Mouse (Mus musculus): Measurements from ENCODE around the gene Pigm. TPM values are rescaled to one million over a fixed set of nuclear protein-coding genes. Genes with fewer than 3 reads are reported as not detected.

The Pigm gene
- polyA plus RNA-seq, 1 experiment, result 8.2 TPM

- no peak overlapping the region for H3K4me3 ChIP-seq (replicated peaks; ENCODE audit: extremely low read depth, low read depth, low read length)
- TF ChIP-seq POLR2A (IDR thresholded peaks at IDR 0.05; ENCODE audit: borderline replicate concordance, extremely low read depth, low read depth, low read length), result no peak
- no peak for TF ChIP-seq CTCF (IDR thresholded peaks at IDR 0.05; ENCODE audit: insufficient read depth, low read length)
- no peaks in the 10 kb centered on the region for H3K4me1 ChIP-seq (ENCODE audit: control insufficient read depth, insufficient read depth, low read length)
- DNase-seq, result no peak
- 78% methylated on average over 6 of the region's 6 CpGs for WGBS
These were observed 43.8 kb downstream of the Pigm start for GRCm38 (mm10) chr1:172420181-172420580.

GRCm38 (mm10) chr1:172423393-172423792, 47.0 kb downstream of the Pigm start:
- H3K4me3 ChIP-seq (replicated peaks; ENCODE audit: extremely low read depth, low read depth, low read length), result no peak overlapping the region
- H3K4me1 ChIP-seq (ENCODE audit: control insufficient read depth, insufficient read depth, low read length), result no peaks in the 10 kb centered on the region
- TF ChIP-seq CTCF (IDR thresholded peaks at IDR 0.05; ENCODE audit: insufficient read depth, low read length) (no peak), POLR2A (IDR thresholded peaks at IDR 0.05; ENCODE audit: borderline replicate concordance, extremely low read depth, low read depth, low read length) (no peak)
- DNase-seq, result no peak
- 27% methylated on average over 1 of the region's 1 CpGs for WGBS

DNA sequence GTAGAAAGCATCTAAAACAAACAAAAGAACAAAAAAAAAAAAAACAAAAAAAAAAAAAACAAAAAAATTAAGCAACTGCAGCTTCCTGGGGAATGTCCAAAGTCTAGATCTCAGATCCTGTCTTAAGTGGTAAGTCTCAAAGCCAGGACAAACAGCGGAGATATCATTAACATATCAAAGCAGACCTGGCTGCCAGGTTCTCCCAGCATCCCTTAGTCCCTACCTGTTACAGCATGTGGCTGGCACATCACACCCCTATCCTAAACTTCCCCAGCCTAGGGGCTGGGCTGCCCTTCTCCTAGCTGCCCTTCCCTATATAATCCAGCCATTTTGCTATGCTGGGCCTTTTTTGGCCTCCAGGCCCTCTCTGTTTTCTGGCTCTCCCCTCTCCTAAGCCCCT, 50.1 kb downstream of the Pigm start:
- 72% methylated on average over 1 of the region's 1 CpGs for WGBS
- Histone ChIP-seq H3K4me1 (ENCODE audit: control insufficient read depth, insufficient read depth, low read length) (no peaks in the 10 kb centered on the region), H3K4me3 (replicated peaks; ENCODE audit: extremely low read depth, low read depth, low read length) (no peak overlapping the region)
- DNase-seq, result no peak
- TF ChIP-seq POLR2A (IDR thresholded peaks at IDR 0.05; ENCODE audit: borderline replicate concordance, extremely low read depth, low read depth, low read length), result no peak

DNA sequence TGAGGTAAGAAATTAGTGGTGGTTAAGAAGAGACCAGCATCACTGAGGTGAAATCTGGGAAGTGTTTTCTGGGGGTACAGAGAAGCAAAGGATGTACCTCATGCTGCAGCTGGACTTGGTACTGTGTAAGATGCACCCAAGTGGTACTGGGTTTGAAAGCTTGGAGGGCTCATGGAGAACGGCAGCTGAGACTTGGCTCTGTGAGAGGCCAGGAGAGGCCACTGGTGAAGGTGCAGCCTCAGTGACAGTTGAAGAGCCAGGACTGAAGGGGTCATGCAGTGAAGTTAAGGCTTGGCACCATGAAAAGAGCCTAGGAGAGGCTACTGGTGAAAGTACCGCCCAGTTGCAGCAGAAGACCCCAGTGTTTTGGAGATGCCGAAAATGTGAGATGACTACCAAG, 51.5 kb downstream of the Pigm start:
- no peaks in the 10 kb centered on the region; the same call in 1 of the 2 replicates for H3K4me1 ChIP-seq (ENCODE audit: control insufficient read depth, insufficient read depth, low read length)
- no peak for TF ChIP-seq POLR2A (IDR thresholded peaks at IDR 0.05; ENCODE audit: borderline replicate concordance, extremely low read depth, low read depth, low read length)
- TF ChIP-seq CTCF (IDR thresholded peaks at IDR 0.05; ENCODE audit: insufficient read depth, low read length), result no peak
- DNase-seq, result no peak
- WGBS, result 84% methylated on average over 3 of the region's 3 CpGs
- no peak overlapping the region for H3K4me3 ChIP-seq (replicated peaks; ENCODE audit: extremely low read depth, low read depth, low read length)

DNA sequence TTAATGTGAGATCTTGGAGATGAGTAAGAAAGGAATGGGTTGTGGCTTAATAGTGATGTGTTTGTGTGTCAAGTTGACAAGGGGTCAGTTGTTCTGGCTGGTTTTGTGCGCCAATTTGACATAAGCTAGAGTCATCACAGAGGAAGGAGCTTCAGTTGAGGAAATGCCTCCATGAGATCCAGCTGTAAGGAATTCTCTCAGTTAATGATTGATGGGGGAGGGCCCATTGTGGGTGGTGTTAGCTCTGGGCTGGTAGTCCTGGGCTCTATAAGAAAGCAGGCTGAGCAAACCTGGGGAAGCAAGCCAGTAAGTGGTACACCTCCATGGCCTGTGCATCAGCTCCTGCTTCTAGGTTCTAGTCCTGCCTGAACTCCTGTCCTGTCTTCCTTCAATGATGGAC, 52.3 kb downstream of the Pigm start:
- 66% methylated on average over 1 of the region's 1 CpGs for WGBS
- TF ChIP-seq CTCF (IDR thresholded peaks at IDR 0.05; ENCODE audit: insufficient read depth, low read length) (no peak), POLR2A (IDR thresholded peaks at IDR 0.05; ENCODE audit: borderline replicate concordance, extremely low read depth, low read depth, low read length) (no peak)
- no peak overlapping the region for H3K4me3 ChIP-seq (replicated peaks; ENCODE audit: extremely low read depth, low read depth, low read length)
- no peaks in the 10 kb centered on the region; the same call in 1 of the 2 replicates for H3K4me1 ChIP-seq (ENCODE audit: control insufficient read depth, insufficient read depth, low read length)
- no peak for DNase-seq

DNA sequence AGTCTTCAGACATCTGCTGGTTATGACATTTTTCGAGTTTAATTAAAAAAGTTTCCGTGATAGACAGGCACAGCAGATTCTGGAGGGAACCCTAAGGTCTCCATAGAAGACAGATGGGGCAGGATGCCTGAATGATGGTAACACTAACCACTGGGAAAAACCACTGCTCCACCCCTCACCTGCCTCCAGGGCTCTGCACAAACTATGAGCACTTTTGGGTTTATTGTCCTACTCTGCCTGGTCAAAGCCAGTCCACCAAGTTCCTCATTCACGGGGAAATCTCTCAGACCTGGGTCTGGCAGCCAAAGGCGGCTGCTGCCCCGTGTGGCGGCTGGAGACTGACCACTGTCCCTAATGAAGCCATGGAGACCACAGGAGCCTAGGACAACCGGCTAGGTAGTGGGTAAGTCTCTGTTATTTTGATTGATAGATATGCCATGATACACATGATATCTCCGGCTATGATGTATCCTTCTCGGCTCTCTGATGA, 54.4 kb downstream of the Pigm start:
- TF ChIP-seq POLR2A (IDR thresholded peaks at IDR 0.05; ENCODE audit: borderline replicate concordance, extremely low read depth, low read depth, low read length) (no peak), CTCF (IDR thresholded peaks at IDR 0.05; ENCODE audit: insufficient read depth, low read length) (no peak)
- 59% methylated on average over 9 of the region's 9 CpGs for WGBS
- no peak for DNase-seq
- Histone ChIP-seq H3K4me1 (ENCODE audit: control insufficient read depth, insufficient read depth, low read length) (no peaks in the 10 kb centered on the region; the same call in 1 of the 2 replicates), H3K4me3 (replicated peaks; ENCODE audit: extremely low read depth, low read depth, low read length) (no peak overlapping the region)

- Histone ChIP-seq H3K4me3 (replicated peaks; ENCODE audit: extremely low read depth, low read depth, low read length) (no peak overlapping the region), H3K4me1 (ENCODE audit: control insufficient read depth, insufficient read depth, low read length) (no peaks in the 10 kb centered on the region; the same call in 1 of the 2 replicates)
- WGBS, result 17% methylated on average over 4 of the region's 4 CpGs
- TF ChIP-seq POLR2A (IDR thresholded peaks at IDR 0.05; ENCODE audit: borderline replicate concordance, extremely low read depth, low read depth, low read length) (no peak), CTCF (IDR thresholded peaks at IDR 0.05; ENCODE audit: insufficient read depth, low read length) (no peak)
- no peak for DNase-seq
These were observed 55.7 kb downstream of the Pigm start for GRCm38 (mm10) chr1:172431836-172432586.

DNA sequence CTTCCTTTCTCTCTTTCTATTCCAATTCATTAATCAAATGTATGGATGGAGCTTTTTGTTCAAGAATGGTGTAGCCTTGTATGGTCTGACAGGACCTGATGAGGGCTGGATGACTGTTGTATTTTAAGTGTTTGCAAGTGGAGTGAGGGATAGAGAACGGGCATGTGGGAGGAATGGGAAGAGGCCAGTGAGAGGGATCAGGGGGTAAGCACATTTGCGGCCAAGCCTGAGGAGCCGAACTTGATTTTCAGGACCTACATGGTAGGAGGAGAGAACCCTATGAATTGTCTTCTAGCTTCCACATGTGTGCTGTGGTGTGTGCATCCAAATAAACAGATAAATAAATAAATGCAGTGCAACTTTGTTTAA, 56.2 kb downstream of the Pigm start:
- no peak overlapping the region for H3K4me3 ChIP-seq (replicated peaks; ENCODE audit: extremely low read depth, low read depth, low read length)
- no peak for DNase-seq
- WGBS, result 66% methylated on average over 3 of the region's 3 CpGs
- no peaks in the 10 kb centered on the region; the same call in 1 of the 2 replicates for H3K4me1 ChIP-seq (ENCODE audit: control insufficient read depth, insufficient read depth, low read length)
- TF ChIP-seq POLR2A (IDR thresholded peaks at IDR 0.05; ENCODE audit: borderline replicate concordance, extremely low read depth, low read depth, low read length) (no peak), CTCF (IDR thresholded peaks at IDR 0.05; ENCODE audit: insufficient read depth, low read length) (no peak)

DNA sequence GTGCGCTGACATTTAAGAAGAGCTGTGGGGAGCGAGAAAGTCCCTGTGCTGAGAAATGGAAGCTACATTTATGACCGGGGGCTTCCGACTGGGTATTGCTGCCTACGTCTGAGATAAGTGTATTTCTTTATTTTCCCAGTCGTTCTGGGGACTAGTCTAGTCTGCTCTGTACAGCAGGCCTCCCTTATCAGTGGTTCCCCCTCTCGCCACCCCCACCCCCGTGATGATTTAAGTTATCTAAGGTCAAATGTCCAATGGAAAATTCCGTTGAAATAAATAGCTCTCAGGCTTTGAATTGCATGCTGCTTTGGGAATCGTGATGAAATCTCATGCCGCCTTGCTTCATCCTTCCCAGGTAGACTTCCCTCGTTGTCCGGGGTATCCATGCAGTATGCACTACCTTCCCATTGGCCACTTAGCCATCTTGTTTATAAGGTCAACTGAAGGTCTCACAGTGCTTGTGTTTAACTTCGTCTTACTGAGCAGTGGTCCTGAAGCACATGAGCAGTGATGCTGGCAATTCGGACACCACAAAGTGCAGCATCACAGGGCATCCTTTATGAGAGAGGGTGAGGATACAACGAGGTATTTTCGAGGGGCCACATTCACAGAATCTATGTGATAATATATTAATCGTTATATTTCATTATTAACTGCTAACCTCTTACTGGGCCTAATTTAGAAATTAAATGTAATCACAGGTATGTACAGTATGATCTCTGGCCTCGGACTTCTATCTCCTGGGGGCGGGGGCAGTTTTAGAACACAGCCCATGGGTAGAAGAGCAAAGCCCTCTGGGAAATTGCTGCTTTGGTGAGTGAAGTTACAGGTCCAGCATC, 56.9 kb downstream of the Pigm start:
- no peaks in the 10 kb centered on the region; the same call in 1 of the 2 replicates for H3K4me1 ChIP-seq (ENCODE audit: control insufficient read depth, insufficient read depth, low read length)
- no peak overlapping the region for H3K4me3 ChIP-seq (replicated peaks; ENCODE audit: extremely low read depth, low read depth, low read length)
- no peak for DNase-seq
- WGBS, result 66% methylated on average over 20 of the region's 20 CpGs
- TF ChIP-seq POLR2A (IDR thresholded peaks at IDR 0.05; ENCODE audit: borderline replicate concordance, extremely low read depth, low read depth, low read length) (no peak), CTCF (IDR thresholded peaks at IDR 0.05; ENCODE audit: insufficient read depth, low read length) (no peak)

Other genes with a start within 250 kb of the Pigm start
- 47.4 and 63.0 TPM in 2 replicates for gene Pex19, start 249.8 kb upstream of the Pigm start, polyA plus RNA-seq (2012; rRNA removed)
- gene Dcaf8, start 228.5 kb upstream of the Pigm start, polyA plus RNA-seq (2012; rRNA removed), result 58.0 and 74.9 TPM in 2 replicates
- gene Pea15a, start 169.7 kb upstream of the Pigm start, polyA plus RNA-seq (2012; rRNA removed), result 88.2 and 137 TPM in 2 replicates
- gene Casq1, start 156.7 kb upstream of the Pigm start, polyA plus RNA-seq (2012; rRNA removed), result 3.2 and 49.0 TPM in 2 replicates
- 0.05 and 1.2 TPM in 2 replicates for gene Atp1a4, start 118.1 kb upstream of the Pigm start, polyA plus RNA-seq (2012; rRNA removed)
- 90.8 and 105 TPM in 2 replicates for gene Igsf8, start 114.9 kb upstream of the Pigm start, polyA plus RNA-seq (2012; rRNA removed)
- gene Atp1a2, start 78.5 kb upstream of the Pigm start, polyA plus RNA-seq (2012; rRNA removed), result 56.1 and 93.0 TPM in 2 replicates
- gene Kcnj9, start 47.2 kb upstream of the Pigm start, polyA plus RNA-seq (2012; rRNA removed), result 0.08 TPM in 1 of 2 replicates, not detected in the other
- gene Kcnj10, start 35.3 kb upstream of the Pigm start, polyA plus RNA-seq (2012; rRNA removed), result 0.12 and 0.28 TPM in 2 replicates
- gene Slamf9, start 98.8 kb downstream of the Pigm start, polyA plus RNA-seq (2012; rRNA removed), result 10.6 and 15.2 TPM in 2 replicates
- 11.1 and 11.8 TPM in 2 replicates for gene Igsf9, start 105.2 kb downstream of the Pigm start, polyA plus RNA-seq (2012; rRNA removed)
- gene Tagln2, start 123.5 kb downstream of the Pigm start, polyA plus RNA-seq (2012; rRNA removed), result 585 and 594 TPM in 2 replicates
- 7.1 and 7.3 TPM in 2 replicates for gene Cfap45, start 144.3 kb downstream of the Pigm start, polyA plus RNA-seq (2012; rRNA removed)
- gene Vsig8, start 179.4 kb downstream of the Pigm start, polyA plus RNA-seq (2012; rRNA removed), result 0.37 and 12.5 TPM in 2 replicates
- 2.0 and 2.9 TPM in 2 replicates for gene Slamf8, start 214.0 kb downstream of the Pigm start, polyA plus RNA-seq (2012; rRNA removed)
- not detected in 2 replicates for gene Fcrl6, start 226.0 kb downstream of the Pigm start, polyA plus RNA-seq (2012; rRNA removed)